Mouse (Mus musculus) CH12.LX (cell line): ENCODE data around the gene Frs2.

Experiments used
- EP300 ChIP-seq: IDR thresholded peaks from 2 replicates; pipeline ENCODE4 v1.6.1; 2011; ENCODE audit warnings: low read length, improper control_type of control experiment
- HCFC1 ChIP-seq: IDR thresholded peaks from 2 replicates; pipeline ENCODE4 v1.6.1; 2012; ENCODE audit warnings: low read depth, mild to moderate bottlenecking, inconsistent platforms, low read length, improper control_type of control experiment
- MAZ ChIP-seq: IDR thresholded peaks from 2 replicates; pipeline ENCODE4 v1.6.1; 2012; ENCODE audit warnings: low read depth, mild to moderate bottlenecking, inconsistent platforms, low read length, improper control_type of control experiment, moderate library complexity
- POLR2A ChIP-seq: IDR thresholded peaks from 2 replicates; pipeline ENCODE4 v1.6.1; 2011; ENCODE audit warnings: low read depth, mild to moderate bottlenecking, improper control_type of control experiment, low read length

DNA sequence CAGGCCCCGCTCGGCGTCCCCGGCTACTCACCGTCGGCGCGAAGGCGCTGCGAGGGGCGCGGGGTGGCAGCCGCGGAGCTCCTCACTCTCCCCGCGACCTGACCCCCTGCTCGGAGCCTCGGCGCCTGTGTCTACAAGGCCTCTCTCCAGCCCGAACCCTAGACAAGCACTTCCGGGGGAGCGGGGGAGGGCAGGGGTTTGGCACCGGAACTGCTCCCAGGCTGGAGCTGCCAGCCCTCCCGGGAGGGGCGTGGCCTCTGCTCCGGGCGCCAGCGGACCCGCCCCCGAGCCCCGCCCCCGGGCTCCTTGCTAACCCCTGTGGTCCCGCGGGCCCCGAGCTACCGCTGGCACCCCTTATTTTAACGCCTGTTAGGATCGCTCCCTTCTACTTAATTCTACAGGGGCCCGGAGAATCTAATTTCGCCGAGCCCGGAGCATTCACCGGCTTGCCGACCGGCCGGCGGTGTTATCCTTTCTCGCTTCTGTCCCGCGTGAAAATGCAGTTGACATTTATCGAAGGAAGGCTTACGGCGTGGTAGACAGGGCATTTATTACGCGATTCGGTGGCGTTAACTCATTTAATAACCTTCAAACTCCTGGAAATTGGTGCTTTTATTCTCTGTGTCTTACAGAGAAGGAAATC lies at the start of gene Frs2:
- TF ChIP-seq POLR2A (peak; percentile 90), EP300 (no peak), MAZ (peak; percentile 94), HCFC1 (peak; percentile 91)
